Mouse (Mus musculus) G1E (cell line): ENCODE results near the gene Slc44a2.

ENCODE experiments used
- CTCF ChIP-seq: IDR thresholded peaks from 2 replicates; pipeline ENCODE4 v1.5.1; 2012; ENCODE audit warnings: low read depth, low read length, inconsistent platforms, mixed read lengths
- GATA1 ChIP-seq: IDR thresholded peaks from 2 replicates; pipeline ENCODE4 v1.6.1; 2012; ENCODE audit warnings: borderline replicate concordance, low read length, inconsistent platforms, mixed read lengths
- POLR2AphosphoS5 ChIP-seq: IDR thresholded peaks from 2 replicates; pipeline ENCODE4 v1.6.1; 2012; ENCODE audit warnings: low read depth, low read length, inconsistent platforms; ENCODE audit not compliant: insufficient replicate concordance
- TAL1 ChIP-seq: conservative IDR thresholded peaks from 2 replicates; pipeline ENCODE4 v1.6.1; 2012; ENCODE audit warnings: low read depth, low read length, inconsistent platforms, mixed read lengths

DNA sequence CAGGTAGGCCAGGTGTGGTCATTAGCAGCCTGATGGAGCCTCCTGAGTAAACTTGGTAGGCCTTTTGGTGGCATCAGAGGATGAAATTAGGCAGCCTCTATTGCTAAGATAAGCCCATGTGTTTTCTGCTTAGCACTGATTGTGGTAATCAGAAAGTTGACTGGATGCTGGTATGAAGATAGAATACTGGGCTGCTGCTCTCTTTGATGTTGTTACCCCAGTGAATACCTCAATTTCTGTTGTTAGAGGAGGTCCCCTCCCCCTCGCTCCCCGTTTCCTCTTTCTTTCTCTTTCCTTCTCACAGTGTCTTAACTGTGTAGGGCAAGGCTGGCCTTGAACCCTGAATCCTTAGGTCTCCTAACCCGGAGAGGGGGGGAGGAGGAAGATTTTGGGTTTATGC is 58.7 kb downstream of the Slc44a2 start:
- TF ChIP-seq CTCF (no peak), GATA1 (no peak), POLR2AphosphoS5 (no peak), TAL1 (no peak)
